Mouse (Mus musculus): Measurements from ENCODE around the gene Cnmd. TPM values are rescaled to one million over a fixed set of nuclear protein-coding genes. Genes with fewer than 3 reads are reported as not detected.

The Cnmd gene
- polyA plus RNA-seq, 1 experiment from 2014 or later: 0.18 TPM

- no peaks in the 10 kb centered on the region for H3K27me3 ChIP-seq (replicated peaks; ENCODE audit: control insufficient read depth, insufficient read depth, low read length)
- no peak overlapping the region for H3K9ac ChIP-seq (ENCODE audit: low read depth, low read length)
- ATAC-seq: no peak
- TF ChIP-seq CTCF (IDR thresholded peaks at IDR 0.05; ENCODE audit: low read depth): no peak
- H3K27ac ChIP-seq (ENCODE audit: low read depth, low read length): no peak overlapping the region
- H3K4me2 ChIP-seq (replicated peaks; ENCODE audit: low read depth): no peak overlapping the region
- no peaks in the 10 kb centered on the region for H3K36me3 ChIP-seq (ENCODE audit: control insufficient read depth, insufficient read depth)
- no peaks in the 10 kb centered on the region for H3K4me1 ChIP-seq (replicated peaks; ENCODE audit: control insufficient read depth, insufficient read depth, low read length)
- H3K4me3 ChIP-seq (ENCODE audit: low read depth, low read length): no peak overlapping the region
- H3K9me3 ChIP-seq (ENCODE audit: control insufficient read depth): no peaks in the 10 kb centered on the region
- 81% methylated on average over 7 of the region's 7 CpGs for WGBS
Measured at GRCm38 (mm10) chr14:79690068-79690844, 28.3 kb upstream of the Cnmd start.

GRCm38 (mm10) chr14:79680652-79681051, 18.7 kb upstream of the Cnmd start:
- Histone ChIP-seq H3K4me1 (replicated peaks; ENCODE audit: control insufficient read depth, insufficient read depth, low read length) (no peaks in the 10 kb centered on the region), H3K4me3 (ENCODE audit: low read depth, low read length) (no peak overlapping the region), H3K27ac (ENCODE audit: low read depth, low read length) (no peak overlapping the region), H3K9ac (ENCODE audit: low read depth, low read length) (no peak overlapping the region), H3K9me3 (ENCODE audit: control insufficient read depth) (no peaks in the 10 kb centered on the region), H3K36me3 (ENCODE audit: control insufficient read depth, insufficient read depth) (no peaks in the 10 kb centered on the region), H3K27me3 (replicated peaks; ENCODE audit: control insufficient read depth, insufficient read depth, low read length) (no peaks in the 10 kb centered on the region), H3K4me2 (replicated peaks; ENCODE audit: low read depth) (no peak overlapping the region)
- no peak for ATAC-seq
- 54% methylated on average over 5 of the region's 5 CpGs for WGBS
- no peak for TF ChIP-seq CTCF (IDR thresholded peaks at IDR 0.05; ENCODE audit: low read depth)

GRCm38 (mm10) chr14:79677891-79678687, 16.1 kb upstream of the Cnmd start:
- Histone ChIP-seq H3K36me3 (ENCODE audit: control insufficient read depth, insufficient read depth) (no peaks in the 10 kb centered on the region), H3K27me3 (replicated peaks; ENCODE audit: control insufficient read depth, insufficient read depth, low read length) (no peaks in the 10 kb centered on the region), H3K4me1 (replicated peaks; ENCODE audit: control insufficient read depth, insufficient read depth, low read length) (no peaks in the 10 kb centered on the region), H3K4me3 (ENCODE audit: low read depth, low read length) (no peak overlapping the region), H3K27ac (ENCODE audit: low read depth, low read length) (no peak overlapping the region), H3K4me2 (replicated peaks; ENCODE audit: low read depth) (no peak overlapping the region), H3K9ac (ENCODE audit: low read depth, low read length) (no peak overlapping the region), H3K9me3 (ENCODE audit: control insufficient read depth) (no peaks in the 10 kb centered on the region)
- ATAC-seq: no peak
- no peak for TF ChIP-seq CTCF (IDR thresholded peaks at IDR 0.05; ENCODE audit: low read depth)
- 67% methylated on average over 14 of the region's 14 CpGs for whole genome bisulfite sequencing

- Histone ChIP-seq H3K4me3 (ENCODE audit: low read depth, low read length) (no peak overlapping the region), H3K27ac (ENCODE audit: low read depth, low read length) (no peak overlapping the region), H3K9me3 (ENCODE audit: control insufficient read depth) (no peaks in the 10 kb centered on the region), H3K27me3 (replicated peaks; ENCODE audit: control insufficient read depth, insufficient read depth, low read length) (no peaks in the 10 kb centered on the region), H3K9ac (ENCODE audit: low read depth, low read length) (no peak overlapping the region), H3K4me1 (replicated peaks; ENCODE audit: control insufficient read depth, insufficient read depth, low read length) (no peaks in the 10 kb centered on the region), H3K36me3 (ENCODE audit: control insufficient read depth, insufficient read depth) (no peaks in the 10 kb centered on the region), H3K4me2 (replicated peaks; ENCODE audit: low read depth) (no peak overlapping the region)
- ATAC-seq: no peak
- 51% methylated on average over 15 of the region's 15 CpGs for WGBS
- no peak for TF ChIP-seq CTCF (IDR thresholded peaks at IDR 0.05; ENCODE audit: low read depth)
Measured at GRCm38 (mm10) chr14:79677108-79677753, 15.3 kb upstream of the Cnmd start.

- no peaks in the 10 kb centered on the region for H3K27me3 ChIP-seq (replicated peaks; ENCODE audit: control insufficient read depth, insufficient read depth, low read length)
- TF ChIP-seq CTCF (IDR thresholded peaks at IDR 0.05; ENCODE audit: low read depth): no peak
- H3K4me3 ChIP-seq (ENCODE audit: low read depth, low read length): no peak overlapping the region
- no peaks in the 10 kb centered on the region for H3K9me3 ChIP-seq (ENCODE audit: control insufficient read depth)
- ATAC-seq: no peak
- H3K27ac ChIP-seq (ENCODE audit: low read depth, low read length): no peak overlapping the region
- H3K36me3 ChIP-seq (ENCODE audit: control insufficient read depth, insufficient read depth): no peaks in the 10 kb centered on the region
- no peak overlapping the region for H3K4me2 ChIP-seq (replicated peaks; ENCODE audit: low read depth)
- H3K4me1 ChIP-seq (replicated peaks; ENCODE audit: control insufficient read depth, insufficient read depth, low read length): no peaks in the 10 kb centered on the region
- H3K9ac ChIP-seq (ENCODE audit: low read depth, low read length): no peak overlapping the region
- WGBS: 51% methylated on average over 17 of the region's 17 CpGs
Measured at GRCm38 (mm10) chr14:79673083-79674013, 11.4 kb upstream of the Cnmd start.
